8 mouse cellular contexts compared by ENCODE assay signal in the genomic region with DNA sequence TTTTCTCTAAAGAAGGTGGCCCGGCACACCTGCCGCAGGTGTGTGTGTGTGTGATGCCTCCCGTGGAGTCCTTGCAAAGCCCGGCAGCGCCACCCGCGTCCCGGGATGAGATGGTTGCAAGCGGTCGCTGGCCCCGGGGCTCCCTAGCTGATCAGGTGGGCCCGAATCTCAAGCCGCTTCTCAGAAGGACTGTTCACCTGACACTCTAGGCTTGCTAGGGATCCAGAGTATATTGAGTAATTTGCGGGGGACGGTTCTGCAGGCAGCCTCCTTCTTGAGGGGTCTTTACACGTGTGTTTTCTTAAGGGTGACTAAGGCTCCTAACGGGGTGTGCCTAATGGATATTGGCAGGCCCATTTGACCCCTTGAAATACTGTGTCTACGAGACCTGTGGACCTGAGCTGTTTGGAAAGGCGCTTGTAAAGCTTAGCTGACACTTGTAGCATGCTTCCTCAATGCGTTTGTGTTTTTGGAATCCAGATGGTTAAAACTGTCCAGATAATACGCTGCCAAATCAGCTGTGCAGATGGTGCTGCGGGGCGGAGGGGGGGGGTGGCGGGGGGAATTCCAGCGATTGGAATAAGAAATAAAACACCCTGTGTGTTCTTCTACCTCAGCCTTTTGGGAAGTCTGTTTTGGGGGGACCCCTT. TPM values are rescaled to one million over a fixed set of nuclear protein-coding genes. Genes with fewer than 3 reads are reported as not detected.
DNase-seq lines count a peak whose midpoint lies in the region; ATAC-seq lines count a peak whose summit lies in the region.

No protein-coding gene starts in this region.

- peak overlapping the region; percentile 68 for H3K9ac ChIP-seq in lung, embryonic 15.5 days

- H3K4me3 ChIP-seq in megakaryocyte, embryonic 14.5 days (replicated peaks) = peak overlapping the region; percentile 99
- H3K4me3 ChIP-seq in lung, embryonic 15.5 days = peak overlapping the region; percentile 76

- ATAC-seq in megakaryocyte, adult 5-6 weeks (ENCODE audit: poor library complexity, severe bottlenecking) = no peak
- ATAC-seq in lung, embryonic 15.5 days (ENCODE audit: borderline replicate concordance, extremely low read depth, low FRiP score, low TSS enrichment) = no peak

- H3K4me1 ChIP-seq in megakaryocyte, embryonic 14.5 days = peaks cover 44% of the 10 kb centered on the region
- peaks cover 25% of the 10 kb centered on the region for H3K4me1 ChIP-seq in lung, embryonic 15.5 days

- peaks cover 11% of the 10 kb centered on the region for H3K9me3 ChIP-seq in megakaryocyte, embryonic 14.5 days
- H3K9me3 ChIP-seq in lung, embryonic 15.5 days = no peaks in the 10 kb centered on the region

- H3K27ac ChIP-seq in lung, embryonic 15.5 days = peak overlapping the region; percentile 85

- 1% methylated on average over 25 of the region's 25 CpGs for WGBS in lung, embryonic 15.5 days

- peaks cover 41% of the 10 kb centered on the region for H3K36me3 ChIP-seq in megakaryocyte, embryonic 14.5 days (replicated peaks; ENCODE audit: low read length)
- H3K36me3 ChIP-seq in lung, embryonic 15.5 days = no peaks in the 10 kb centered on the region

- H3K27me3 ChIP-seq in megakaryocyte, embryonic 14.5 days (replicated peaks) = no peaks in the 10 kb centered on the region
- no peaks in the 10 kb centered on the region for H3K27me3 ChIP-seq in lung, embryonic 15.5 days

- DNase-seq in embryo, embryonic 10.5 days (ENCODE audit: low spot score) = peak; percentile 37
- peak; percentile 27 to 39 for DNase-seq in heart, adult 9 months (ENCODE audit: low spot score in 2 of 2)
- DNase-seq in kidney, adult 9 months = peak; percentile 66
- DNase-seq in retina, embryonic 14.5 days (ENCODE audit: low spot score) = peak; percentile 36
- peak; percentile 62 to 70 for DNase-seq in thymus, postnatal 36 days

- peak overlapping the region; percentile 98 for H3K4me2 ChIP-seq in lung, embryonic 15.5 days

RNA-seq across cellular contexts. Expression of a gene that starts 0.9 kb away (rescaled TPM):
- polyA plus RNA-seq in megakaryocyte, embryonic 14.5 days (2012; ENCODE audit: insufficient read depth, low replicate concordance) = 4.6 and 7.1 TPM in 2 replicates
- 16.3 and 17.2 TPM in 2 replicates for total RNA-seq in megakaryocyte, adult 5-6 weeks (2015)
- total RNA-seq in megakaryocyte, adult 5-6 weeks (2017) = 11.9 and 18.7 TPM in 2 replicates
- polyA plus RNA-seq in lung, embryonic 15.5 days (2015; fragmentation: Nextera tagmentation; extraction: Ambion mirVana) = 7.1 and 8.0 TPM in 2 replicates
